18 mouse cellular contexts compared by ENCODE assay signal in genomic region chr6:120943964-120944363, GRCm38 (mm10).
"Had no signal": no experiment of that assay in that cellular context is flagged by ENCODE, and none has a peak within 500 bp of the region (broad histone marks: within the 10 kb centered on the region; RNA-seq: fewer than 3 reads in every experiment).

No protein-coding gene starts in this region.

- DNase-seq: lung, adult 18-20 months; lung, embryonic 14.5 days; lung, postnatal 10 days; lung, postnatal 4 days; midbrain, embryonic 14.5 days; retina, postnatal 1 day; right cerebral cortex, adult 18-20 months; right cerebral cortex, postnatal 25 days; right cerebral cortex, postnatal 4 days; spleen, adult 18-20 months; thymus, adult 18-20 months; thymus, postnatal 14 days; thymus, postnatal 36 days had no signal

- H3K4me1 ChIP-seq: midbrain, embryonic 12.5 days; neural tube, embryonic 13.5 days; neural tube, embryonic 15.5 days had no signal

- H3K9me3 ChIP-seq: midbrain, embryonic 12.5 days; neural tube, embryonic 13.5 days; neural tube, embryonic 15.5 days had no signal

- H3K27me3 ChIP-seq: midbrain, embryonic 12.5 days; neural tube, embryonic 13.5 days; neural tube, embryonic 15.5 days had no signal

- H3K4me3 ChIP-seq: midbrain, embryonic 12.5 days; myocyte; neural tube, embryonic 13.5 days; neural tube, embryonic 15.5 days had no signal

- H3K9ac ChIP-seq: lung, embryonic 14.5 days; midbrain, embryonic 12.5 days; neural tube, embryonic 13.5 days; neural tube, embryonic 15.5 days had no signal

- H3K4me2 ChIP-seq: lung, embryonic 14.5 days; midbrain, embryonic 12.5 days; neural tube, embryonic 13.5 days; neural tube, embryonic 15.5 days had no signal

- ATAC-seq: midbrain, embryonic 16.5 days had no signal

- H3K27ac ChIP-seq: midbrain, embryonic 12.5 days; neural tube, embryonic 13.5 days; neural tube, embryonic 15.5 days had no signal
